8 mouse cellular contexts compared by ENCODE assay signal in the genomic region with DNA sequence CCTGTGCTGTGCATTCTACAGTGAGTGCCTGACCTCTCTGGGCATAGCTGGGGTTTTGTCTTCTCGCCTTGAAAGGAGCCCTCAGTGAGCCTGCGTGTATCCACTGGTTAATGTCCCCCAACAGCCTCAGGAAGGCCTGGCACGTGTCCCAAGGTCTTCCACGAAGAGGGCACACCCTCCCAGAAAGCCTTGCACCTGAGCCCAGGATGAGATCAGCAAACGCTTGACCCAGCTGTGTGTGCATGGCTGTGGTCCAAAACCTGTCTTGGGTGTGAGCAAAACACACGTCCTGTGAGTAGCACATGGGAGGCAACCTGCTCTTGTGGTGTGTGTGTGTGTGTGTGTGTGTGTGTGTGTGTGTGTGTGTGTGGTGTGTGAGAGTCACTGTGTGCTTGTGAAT. TPM values are rescaled to one million over a fixed set of nuclear protein-coding genes. Genes with fewer than 3 reads are reported as not detected.
DNase-seq lines count a peak whose midpoint lies in the region; ATAC-seq lines count a peak whose summit lies in the region.

No protein-coding gene starts in this region.

- 41% methylated on average over 6 of the region's 6 CpGs for WGBS in liver, embryonic 16.5 days (ENCODE audit: insufficient replicate concordance)
- 70% methylated on average over 6 of the region's 6 CpGs for WGBS in liver, embryonic 11.5 days
- WGBS in embryonic facial prominence, embryonic 13.5 days, result 52% methylated on average over 6 of the region's 6 CpGs
- WGBS in hindbrain, embryonic 11.5 days, result 73% methylated on average over 6 of the region's 6 CpGs

- no peak overlapping the region for H3K9ac ChIP-seq in liver, embryonic 16.5 days (ENCODE audit: low read depth, low read length)
- H3K9ac ChIP-seq in liver, embryonic 11.5 days (ENCODE audit: low read depth, low read length), result no peak overlapping the region
- no peak overlapping the region for H3K9ac ChIP-seq in embryonic facial prominence, embryonic 13.5 days
- H3K9ac ChIP-seq in hindbrain, embryonic 11.5 days (ENCODE audit: low read depth, low read length), result no peak overlapping the region

- no peak overlapping the region for H3K27ac ChIP-seq in liver, embryonic 16.5 days (ENCODE audit: low read length)
- no peak overlapping the region for H3K27ac ChIP-seq in liver, embryonic 11.5 days (ENCODE audit: low read depth, low read length)
- peak overlapping the region; percentile 83 for H3K27ac ChIP-seq in embryonic facial prominence, embryonic 13.5 days
- no peak overlapping the region for H3K27ac ChIP-seq in hindbrain, embryonic 11.5 days (ENCODE audit: low read depth, low read length)

- ATAC-seq in liver, embryonic 16.5 days (ENCODE audit: low read depth), result 0 out of 2 replicates have a peak, but pooled peaks have one; percentile 25
- no peak for ATAC-seq in liver, embryonic 11.5 days (replicated peaks; ENCODE audit: low FRiP score)
- no peak for ATAC-seq in embryonic facial prominence, embryonic 13.5 days (ENCODE audit: insufficient number of reproducible peaks, insufficient read depth, low FRiP score, low TSS enrichment, low read depth)
- ATAC-seq in hindbrain, embryonic 11.5 days (ENCODE audit: low FRiP score), result no peak

- no peak for DNase-seq in liver, embryonic 11.5 days (ENCODE audit: low spot score)
- peak; percentile 43 for DNase-seq in kidney, adult 18-20 months
- peak; percentile 58 for DNase-seq in ovary, postnatal 14 days (ENCODE audit: low spot score)
- no peak for DNase-seq in thymus, postnatal 10 days (ENCODE audit: low spot score in 2 of 2)
- no peak for DNase-seq in cerebellum, adult 9-11 months
- DNase-seq in hindbrain, embryonic 11.5 days (ENCODE audit: low spot score), result no peak

- no peaks in the 10 kb centered on the region for H3K27me3 ChIP-seq in liver, embryonic 16.5 days (ENCODE audit: control insufficient read depth, insufficient read depth, low read depth, low read length)
- no peaks in the 10 kb centered on the region for H3K27me3 ChIP-seq in liver, embryonic 11.5 days (replicated peaks; ENCODE audit: control insufficient read depth, insufficient read depth, low read length)
- H3K27me3 ChIP-seq in embryonic facial prominence, embryonic 13.5 days, result no peaks in the 10 kb centered on the region
- no peaks in the 10 kb centered on the region for H3K27me3 ChIP-seq in hindbrain, embryonic 11.5 days (ENCODE audit: control insufficient read depth, insufficient read depth, low read length)

- peaks cover 2% of the 10 kb centered on the region for H3K4me1 ChIP-seq in liver, embryonic 16.5 days (ENCODE audit: control insufficient read depth, low read depth, low read length)
- H3K4me1 ChIP-seq in liver, embryonic 11.5 days (replicated peaks; ENCODE audit: control insufficient read depth, insufficient read depth, low read length), result 0 out of 2 replicates have a peak, but pooled peaks cover 3% of the 10 kb centered on the region
- peaks cover 46% of the 10 kb centered on the region for H3K4me1 ChIP-seq in embryonic facial prominence, embryonic 13.5 days
- H3K4me1 ChIP-seq in hindbrain, embryonic 11.5 days (replicated peaks; ENCODE audit: control insufficient read depth, insufficient read depth, low read length), result no peaks in the 10 kb centered on the region

- no peaks in the 10 kb centered on the region for H3K36me3 ChIP-seq in liver, embryonic 16.5 days (ENCODE audit: control insufficient read depth, insufficient read depth)
- H3K36me3 ChIP-seq in liver, embryonic 11.5 days (ENCODE audit: control insufficient read depth, insufficient read depth, low read length), result no peaks in the 10 kb centered on the region
- H3K36me3 ChIP-seq in embryonic facial prominence, embryonic 13.5 days, result no peaks in the 10 kb centered on the region
- H3K36me3 ChIP-seq in hindbrain, embryonic 11.5 days (ENCODE audit: control insufficient read depth, insufficient read depth, low read length), result no peaks in the 10 kb centered on the region

- no peak overlapping the region for H3K4me2 ChIP-seq in liver, embryonic 16.5 days (ENCODE audit: low read depth, low read length)
- H3K4me2 ChIP-seq in liver, embryonic 11.5 days, result no peak overlapping the region
- H3K4me2 ChIP-seq in embryonic facial prominence, embryonic 13.5 days, result no peak overlapping the region
- H3K4me2 ChIP-seq in hindbrain, embryonic 11.5 days (replicated peaks; ENCODE audit: low read depth, low read length), result no peak overlapping the region

- no peaks in the 10 kb centered on the region for H3K9me3 ChIP-seq in liver, embryonic 16.5 days (replicated peaks; ENCODE audit: control insufficient read depth, low read length)
- no peaks in the 10 kb centered on the region for H3K9me3 ChIP-seq in liver, embryonic 11.5 days (ENCODE audit: control insufficient read depth, low read length)
- no peaks in the 10 kb centered on the region for H3K9me3 ChIP-seq in embryonic facial prominence, embryonic 13.5 days
- no peaks in the 10 kb centered on the region for H3K9me3 ChIP-seq in hindbrain, embryonic 11.5 days (ENCODE audit: control insufficient read depth, low read length)

- no peak overlapping the region for H3K4me3 ChIP-seq in liver, embryonic 16.5 days (ENCODE audit: low read depth, low read length)
- no peak overlapping the region for H3K4me3 ChIP-seq in liver, embryonic 11.5 days (ENCODE audit: low read depth, low read length)
- H3K4me3 ChIP-seq in embryonic facial prominence, embryonic 13.5 days, result no peak overlapping the region
- H3K4me3 ChIP-seq in hindbrain, embryonic 11.5 days (ENCODE audit: low read depth, low read length), result no peak overlapping the region

RNA-seq across cellular contexts. Expression of gene Sik1, which starts 28.9 kb away (rescaled TPM):
- 5.4 and 5.9 TPM in 2 replicates for polyA plus RNA-seq in liver, embryonic 16.5 days (2015; fragmentation: Nextera tagmentation; extraction: Ambion mirVana)
- polyA plus RNA-seq in liver, embryonic 11.5 days (2014; fragmentation: Nextera tagmentation; extraction: Ambion mirVana), result 10.4 and 11.2 TPM in 2 replicates
- polyA plus RNA-seq in embryonic facial prominence, embryonic 13.5 days (2015; fragmentation: Nextera tagmentation; extraction: Ambion mirVana), result 15.6 and 17.1 TPM in 2 replicates
- 12.9 and 17.9 TPM in 2 replicates for polyA plus RNA-seq in hindbrain, embryonic 11.5 days (2014; fragmentation: Nextera tagmentation; extraction: Ambion mirVana)

Comparison
In these comparisons a context has a peak if more than half of its experiments do, and no peak if none do; other contexts are left out.
1. DNase-seq: peak in kidney, adult 18-20 months (single experiment) and ovary, postnatal 14 days (single experiment); none in liver, embryonic 11.5 days (single experiment), thymus, postnatal 10 days (0 of 2), cerebellum, adult 9-11 months (single experiment) and hindbrain, embryonic 11.5 days (single experiment).